Mouse (Mus musculus) heart, adult 2 months (tissue): ENCODE measurements around the gene Pcdh7.

Source experiments
- CTCF ChIP-seq: fragments of 200-600 bp; IDR thresholded peaks from 2 replicates; pipeline ENCODE4 v1.8.1; 2022; ENCODE audit warnings: antibody characterized with exemption, mild to moderate bottlenecking, moderate library complexity
- EP300 ChIP-seq: fragments of 200-500 bp; IDR thresholded peaks from 2 replicates; pipeline ENCODE4 v1.6.1; 2011; ENCODE audit warnings: low read depth, low read length, control low read depth; ENCODE audit not compliant: insufficient read depth
- POLR2A ChIP-seq: fragments of 200-500 bp; IDR thresholded peaks from 2 replicates; pipeline ENCODE4 v1.6.1; 2011; ENCODE audit warnings: mild to moderate bottlenecking, low read depth, low read length, control low read depth; ENCODE audit not compliant: insufficient read depth

DNA sequence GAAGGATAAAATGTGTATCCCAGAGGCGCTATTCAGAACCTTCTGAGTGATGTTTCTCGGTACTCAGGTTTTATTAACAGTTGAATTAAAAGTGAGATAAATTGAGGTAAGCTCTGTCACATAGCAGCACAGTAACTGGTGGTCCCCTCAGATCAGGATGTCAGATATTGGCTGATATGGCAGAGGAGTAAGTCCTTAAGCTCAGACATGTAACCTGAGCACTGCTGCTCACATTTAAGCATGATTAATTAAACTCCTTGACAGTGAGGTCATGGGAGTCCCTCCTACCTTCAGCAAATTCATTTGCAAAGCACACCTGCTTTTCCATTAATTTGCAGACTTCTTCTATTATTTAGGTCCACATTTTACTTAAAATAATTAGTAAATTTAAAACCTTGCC, 102.0 kb downstream of the Pcdh7 start:
- TF ChIP-seq EP300 (no peak), POLR2A (no peak), CTCF (no peak)
